ENCODE assay signal across 8 mouse cellular contexts in genomic region chr4:88718715-88719114, GRCm38 (mm10). TPM values are rescaled to one million over a fixed set of nuclear protein-coding genes. Genes with fewer than 3 reads are reported as not detected.
DNase-seq lines count a peak whose midpoint lies in the region; ATAC-seq and TF ChIP-seq lines count a peak whose summit lies in the region.

No protein-coding gene starts in this region.

- peak overlapping the region; percentile 99 for H3K4me3 ChIP-seq in left cerebral cortex, adult 2 months
- H3K4me3 ChIP-seq in embryonic facial prominence, embryonic 15.5 days (replicated peaks): peak overlapping the region; percentile 30
- H3K4me3 ChIP-seq in intestine, embryonic 16.5 days (ENCODE audit: low read length): peak overlapping the region; percentile 42
- H3K4me3 ChIP-seq in myocyte: no peak overlapping the region

- H3K27me3 ChIP-seq in embryonic facial prominence, embryonic 15.5 days: no peaks in the 10 kb centered on the region
- H3K27me3 ChIP-seq in intestine, embryonic 16.5 days (replicated peaks; ENCODE audit: control insufficient read depth, insufficient read depth, low read length): no peaks in the 10 kb centered on the region
- H3K27me3 ChIP-seq in myocyte (ENCODE audit: control insufficient read depth, insufficient read depth, insufficient read length): no peaks in the 10 kb centered on the region

- intact Hi-C loops in left cerebral cortex, adult 2 months (cut with DNase I): no loop called here
- intact Hi-C loops in left cerebral cortex, postnatal 14 days (cut with DNase I): no loop called here

- H3K9me3 ChIP-seq in embryonic facial prominence, embryonic 15.5 days (replicated peaks): no peaks in the 10 kb centered on the region
- no peaks in the 10 kb centered on the region for H3K9me3 ChIP-seq in intestine, embryonic 16.5 days (ENCODE audit: control insufficient read depth, low read length)

- WGBS in embryonic facial prominence, embryonic 15.5 days: 18% methylated on average over 1 of the region's 1 CpGs
- 24% methylated on average over 1 of the region's 1 CpGs for WGBS in intestine, embryonic 16.5 days

- no peak for TF ChIP-seq POLR2A in myocyte (IDR thresholded peaks at IDR 0.05; ENCODE audit: insufficient read length, low read depth)

- peaks cover 25% of the 10 kb centered on the region for H3K36me3 ChIP-seq in embryonic facial prominence, embryonic 15.5 days
- peaks cover 11% of the 10 kb centered on the region; the same call in 1 of the 2 replicates for H3K36me3 ChIP-seq in intestine, embryonic 16.5 days (ENCODE audit: control insufficient read depth, insufficient read depth, low read length)
- H3K36me3 ChIP-seq in myocyte (ENCODE audit: control insufficient read depth, insufficient read depth): peaks cover 19% of the 10 kb centered on the region

- peaks cover 65% of the 10 kb centered on the region for H3K79me2 ChIP-seq in myocyte (ENCODE audit: control insufficient read depth, insufficient read depth)

- H3K9ac ChIP-seq in embryonic facial prominence, embryonic 15.5 days: no peak overlapping the region
- H3K9ac ChIP-seq in intestine, embryonic 16.5 days (ENCODE audit: low read depth, low read length): peak overlapping the region; percentile 14; the same call in 1 of the 2 replicates

- no peak for ATAC-seq in embryonic facial prominence, embryonic 15.5 days (ENCODE audit: insufficient number of reproducible peaks, low FRiP score, low TSS enrichment, low read depth)
- ATAC-seq in intestine, embryonic 16.5 days: no peak
- ATAC-seq in megakaryocyte progenitor cell, adult 5-6 weeks (replicated peaks; ENCODE audit: poor library complexity): no peak

- H3K4me1 ChIP-seq in embryonic facial prominence, embryonic 15.5 days: peaks cover 19% of the 10 kb centered on the region
- H3K4me1 ChIP-seq in intestine, embryonic 16.5 days (ENCODE audit: control insufficient read depth, insufficient read depth, low read length): peaks cover 16% of the 10 kb centered on the region

- peak overlapping the region; percentile 49 for H3K4me2 ChIP-seq in embryonic facial prominence, embryonic 15.5 days (replicated peaks)
- H3K4me2 ChIP-seq in intestine, embryonic 16.5 days (ENCODE audit: low read depth, low read length): peak overlapping the region; percentile 65
- peak overlapping the region; percentile 92 for H3K4me2 ChIP-seq in myocyte (ENCODE audit: low read depth)

- no peak for TF ChIP-seq CTCF in left cerebral cortex, adult 2 months (IDR thresholded peaks at IDR 0.05)

- DNase-seq in left cerebral cortex, adult 2 months (ENCODE audit: extremely low spot score in 1 of 2, low spot score in 2 of 2): no peak
- no peak for DNase-seq in left cerebral cortex, postnatal 14 days (ENCODE audit: low spot score in 2 of 2)
- no peak for DNase-seq in cerebellum, adult 9-10 months
- no peak for DNase-seq in cerebellum, adult 11 months

- H3ac ChIP-seq in myocyte (ENCODE audit: control insufficient read depth, insufficient read length): no peak overlapping the region

- no peak overlapping the region for H3K27ac ChIP-seq in left cerebral cortex, adult 2 months
- H3K27ac ChIP-seq in embryonic facial prominence, embryonic 15.5 days (replicated peaks): no peak overlapping the region
- no peak overlapping the region for H3K27ac ChIP-seq in intestine, embryonic 16.5 days (ENCODE audit: low read length)

TF ChIP-seq in myocyte, 11 proteins besides CTCF, POLR2A, EP300 and RAD21:
- TF ChIP-seq CEBPB (IDR thresholded peaks at IDR 0.05; ENCODE audit: insufficient read depth, poor library complexity, severe bottlenecking): no peak
- TF ChIP-seq SRF (IDR thresholded peaks at IDR 0.05; ENCODE audit: control insufficient read depth, insufficient read length, low read depth): no peak
- TF ChIP-seq E2F4 (IDR thresholded peaks at IDR 0.05; ENCODE audit: insufficient read depth): no peak
- TF ChIP-seq REST (IDR thresholded peaks at IDR 0.05; ENCODE audit: insufficient read depth, insufficient read length): no peak
- TF ChIP-seq USF1 (IDR thresholded peaks at IDR 0.05; ENCODE audit: low read depth): no peak
- TF ChIP-seq MYOD1 (IDR thresholded peaks at IDR 0.05; ENCODE audit: control insufficient read depth in 1 of 3, insufficient read length in 2 of 3, low read depth in 2 of 3): no peak
- no peak for TF ChIP-seq TCF12 (IDR thresholded peaks at IDR 0.05; ENCODE audit: insufficient read depth, poor library complexity, severe bottlenecking)
- TF ChIP-seq MYOG (IDR thresholded peaks at IDR 0.05; ENCODE audit: control insufficient read depth in 1 of 3, insufficient read depth in 1 of 3, insufficient read length in 2 of 3, low read depth in 2 of 3): no peak
- no peak for TF ChIP-seq MAX (IDR thresholded peaks at IDR 0.05; ENCODE audit: low read depth)
- TF ChIP-seq TCF3 (IDR thresholded peaks at IDR 0.05; ENCODE audit: insufficient read length, low read depth): no peak
- TF ChIP-seq POLR2AphosphoS2 (IDR thresholded peaks at IDR 0.05; ENCODE audit: insufficient read length, low read depth): no peak

RNA-seq across cellular contexts. Expression of gene Gm26566, which starts 2.9 kb away (rescaled TPM):
- 1 to 10 TPM in 1 of 2 experiments, under 1 TPM in 1; 0.79 to 1.1 TPM for total RNA-seq in left cerebral cortex, adult 2 months (2021)
- total RNA-seq in left cerebral cortex, postnatal 14 days (2021): 1 to 10 TPM; 1.0 to 1.5 TPM
- 0.72 and 1.2 TPM in 2 replicates for polyA plus RNA-seq in embryonic facial prominence, embryonic 15.5 days (2015; fragmentation: Nextera tagmentation; extraction: Ambion mirVana)
- 0.62 and 1.4 TPM in 2 replicates for polyA plus RNA-seq in intestine, embryonic 16.5 days (2015; fragmentation: Nextera tagmentation; extraction: Ambion mirVana)
- polyA plus RNA-seq in myocyte (2012; fragmentation: generic; extraction: Trizol): 2.0 TPM
- 0.56 TPM in 1 of 2 replicates, not detected in the other for total RNA-seq in megakaryocyte progenitor cell, adult 5-6 weeks (2015)
- total RNA-seq in megakaryocyte progenitor cell, adult 5-6 weeks (2017): 1.2 and 1.5 TPM in 2 replicates

RNA-seq across cellular contexts. Expression of gene Klhl9, which starts 3.5 kb away (rescaled TPM):
- 10 to 100 TPM; 96.7 to 97.8 TPM for total RNA-seq in left cerebral cortex, adult 2 months (2021)
- total RNA-seq in left cerebral cortex, postnatal 14 days (2021): 100 to 1,000 TPM; 103 to 104 TPM
- polyA plus RNA-seq in embryonic facial prominence, embryonic 15.5 days (2015; fragmentation: Nextera tagmentation; extraction: Ambion mirVana): 90.9 and 93.4 TPM in 2 replicates
- polyA plus RNA-seq in intestine, embryonic 16.5 days (2015; fragmentation: Nextera tagmentation; extraction: Ambion mirVana): 63.4 and 69.9 TPM in 2 replicates
- polyA plus RNA-seq in myocyte (2012; fragmentation: generic; extraction: Trizol): 12.0 TPM
- 48.8 and 49.8 TPM in 2 replicates for total RNA-seq in megakaryocyte progenitor cell, adult 5-6 weeks (2015)
- total RNA-seq in megakaryocyte progenitor cell, adult 5-6 weeks (2017): 70.2 and 85.6 TPM in 2 replicates

RNA-seq across cellular contexts. Expression of gene Ifnab, which starts 27.6 kb away (rescaled TPM):
- not detected for total RNA-seq in left cerebral cortex, adult 2 months (2021)
- total RNA-seq in left cerebral cortex, postnatal 14 days (2021): not detected
- polyA plus RNA-seq in embryonic facial prominence, embryonic 15.5 days (2015; fragmentation: Nextera tagmentation; extraction: Ambion mirVana): not detected in 2 replicates
- not detected in 2 replicates for polyA plus RNA-seq in intestine, embryonic 16.5 days (2015; fragmentation: Nextera tagmentation; extraction: Ambion mirVana)
- not detected for polyA plus RNA-seq in myocyte (2012; fragmentation: generic; extraction: Trizol)
- total RNA-seq in megakaryocyte progenitor cell, adult 5-6 weeks (2015): not detected in 2 replicates
- total RNA-seq in megakaryocyte progenitor cell, adult 5-6 weeks (2017): not detected in 2 replicates

RNA-seq across cellular contexts. Expression of gene Ifna2, which starts 35.0 kb away (rescaled TPM):
- not detected for total RNA-seq in left cerebral cortex, adult 2 months (2021)
- total RNA-seq in left cerebral cortex, postnatal 14 days (2021): not detected
- polyA plus RNA-seq in embryonic facial prominence, embryonic 15.5 days (2015; fragmentation: Nextera tagmentation; extraction: Ambion mirVana): not detected in 2 replicates
- not detected in 2 replicates for polyA plus RNA-seq in intestine, embryonic 16.5 days (2015; fragmentation: Nextera tagmentation; extraction: Ambion mirVana)
- polyA plus RNA-seq in myocyte (2012; fragmentation: generic; extraction: Trizol): not detected
- not detected in 2 replicates for total RNA-seq in megakaryocyte progenitor cell, adult 5-6 weeks (2015)
- total RNA-seq in megakaryocyte progenitor cell, adult 5-6 weeks (2017): not detected in 2 replicates

RNA-seq across cellular contexts. Expression of gene Gm13271, which starts 36.0 kb away (rescaled TPM):
- not detected for total RNA-seq in left cerebral cortex, adult 2 months (2021)
- total RNA-seq in left cerebral cortex, postnatal 14 days (2021): not detected
- not detected in 2 replicates for polyA plus RNA-seq in embryonic facial prominence, embryonic 15.5 days (2015; fragmentation: Nextera tagmentation; extraction: Ambion mirVana)
- not detected in 2 replicates for polyA plus RNA-seq in intestine, embryonic 16.5 days (2015; fragmentation: Nextera tagmentation; extraction: Ambion mirVana)
- not detected for polyA plus RNA-seq in myocyte (2012; fragmentation: generic; extraction: Trizol)
- total RNA-seq in megakaryocyte progenitor cell, adult 5-6 weeks (2015): not detected in 2 replicates
- total RNA-seq in megakaryocyte progenitor cell, adult 5-6 weeks (2017): not detected in 2 replicates
